Mouse (Mus musculus) gastrocnemius, adult 2 months (tissue): ENCODE results near the gene Acot7. TPM values are rescaled to one million over a fixed set of nuclear protein-coding genes. Genes with fewer than 3 reads are reported as not detected.

ENCODE experiments used
- DNase-seq: peaks from one replicate; pipeline ENCODE4 v3.0.0; 2022
- H3K27ac ChIP-seq: fragments of 200-600 bp; 2 replicates; pipeline ENCODE4 v1.8.1; 2022; ENCODE audit warnings: mild to moderate bottlenecking
- H3K4me3 ChIP-seq: fragments of 200-600 bp; 2 replicates; pipeline ENCODE4 v1.8.1; 2022; ENCODE audit warnings: mild to moderate bottlenecking, moderate library complexity
- CTCF ChIP-seq: fragments of 200-600 bp; IDR thresholded peaks from 2 replicates; pipeline ENCODE4 v1.8.1; 2022; ENCODE audit warnings: antibody characterized with exemption, mild to moderate bottlenecking, moderate library complexity
- intact Hi-C: fragments of 180-260 bp; cut with DNase I; formaldehyde crosslinking; loops from one replicate; pipeline ENCODE4 v1.15.1; 2025
- total RNA-seq, 2 experiments: library from RNA; stranded (reverse); gene quantifications; 2 replicates each; pipeline ENCODE4 v1.2.3; 2021

The Acot7 gene
- total RNA-seq, 2 experiments from 2014 or later: 12.7 to 22.8 TPM

GRCm38 (mm10) chr4:152317631-152318033 lies 139.7 kb downstream of the Acot7 start:
- Histone ChIP-seq H3K4me3 (no peak overlapping the region), H3K27ac (no peak overlapping the region)
- intact Hi-C loops: no loop called here
- no peak for DNase-seq
- no peak for TF ChIP-seq CTCF

GRCm38 (mm10) chr4:152318517-152319234 lies 140.7 kb downstream of the Acot7 start, which contains the start of gene Rnf207:
Gene Rnf207, minus strand, starts transcription at chr4:152318993.
- Histone ChIP-seq H3K4me3 (peak within 1 kb of the TSS; percentile 69), H3K27ac (peak within 1 kb of the TSS; percentile 59)
- intact Hi-C loops: no loop called here
- TF ChIP-seq CTCF: peak; percentile 71
- peak; percentile 70 for DNase-seq

Other genes starting within 250 kb of the Acot7 start
- gene Dnajc11, start 244.4 kb upstream of the Acot7 start, total RNA-seq: 10 to 100 TPM; 52.8 to 70.8 TPM
- gene Thap3, start 189.1 kb upstream of the Acot7 start, total RNA-seq: 10 to 100 TPM; 31.1 to 32.5 TPM
- gene Phf13, start 181.9 kb upstream of the Acot7 start, total RNA-seq: 1 to 10 TPM; 4.5 to 4.6 TPM
- gene Klhl21, start 169.3 kb upstream of the Acot7 start, total RNA-seq: 100 to 1,000 TPM in 1 of 2 experiments, 10 to 100 TPM in 1; 92.5 to 125 TPM
- 1 to 10 TPM; 2.4 to 3.3 TPM for gene Zbtb48, start 150.5 kb upstream of the Acot7 start, total RNA-seq
- gene Tas1r1, start 139.6 kb upstream of the Acot7 start, total RNA-seq: under 1 TPM; 0.53 to 0.59 TPM
- 10 to 100 TPM; 10.6 to 11.7 TPM for gene Nol9, start 138.8 kb upstream of the Acot7 start, total RNA-seq
- 1 to 10 TPM; 4.9 to 6.6 TPM for gene Plekhg5, start 105.6 kb upstream of the Acot7 start, total RNA-seq
- gene Tnfrsf25, start 62.2 kb upstream of the Acot7 start, total RNA-seq: 1 to 10 TPM in 1 of 2 experiments, under 1 TPM in 1; 0.38 to 2.0 TPM
- gene Espn, start 25.8 kb upstream of the Acot7 start, total RNA-seq: under 1 TPM; 0.13 to 0.45 TPM
- not detected for gene Hes2, start 19.3 kb upstream of the Acot7 start, total RNA-seq
- gene Gpr153, start 96.1 kb downstream of the Acot7 start, total RNA-seq: 1 to 10 TPM; 3.4 to 7.3 TPM
- gene Hes3, start 113.5 kb downstream of the Acot7 start, total RNA-seq: not detected
- 10 to 100 TPM; 18.1 to 19.3 TPM for gene Icmt, start 119.1 kb downstream of the Acot7 start, total RNA-seq
- gene Rnf207, start 140.9 kb downstream of the Acot7 start, total RNA-seq: not detected
- gene Rpl22, start 147.6 kb downstream of the Acot7 start, total RNA-seq: 100 to 1,000 TPM; 235 to 261 TPM
- under 1 TPM; 0.08 to 0.20 TPM for gene Chd5, start 160.5 kb downstream of the Acot7 start, total RNA-seq